Mouse (Mus musculus) stomach, embryonic 15.5 days (tissue): ENCODE results near the gene Map3k3. TPM values are rescaled to one million over a fixed set of nuclear protein-coding genes. Genes with fewer than 3 reads are reported as not detected.

ENCODE experiments used
- ATAC-seq: fragments of 200-750 bp; cut with Nextera tagmentation; 2 replicates; pipeline ENCODE4 v1.8.0; 2017; ENCODE audit warnings: low read depth, moderate number of reproducible peaks, moderate TSS enrichment; ENCODE audit not compliant: insufficient read depth, low FRiP score
- H3K27ac ChIP-seq: fragments of 300-500 bp; sonication (generic); 2 replicates; pipeline ENCODE4 v1.5.1; 2015; ENCODE audit warnings: mild to moderate bottlenecking, inconsistent platforms
- H3K27me3 ChIP-seq: fragments of 300-500 bp; sonication (generic); replicated peaks from 2 replicates; pipeline ENCODE4 v1.6.1; 2015; ENCODE audit warnings: inconsistent platforms
- H3K36me3 ChIP-seq: fragments of 300-500 bp; sonication (generic); 2 replicates; pipeline ENCODE4 v1.6.1; 2015; ENCODE audit warnings: inconsistent platforms
- H3K4me1 ChIP-seq: fragments of 300-500 bp; sonication (generic); 2 replicates; pipeline ENCODE4 v1.6.1; 2015; ENCODE audit warnings: inconsistent platforms
- H3K4me2 ChIP-seq: fragments of 300-500 bp; sonication (generic); 2 replicates; pipeline ENCODE4 v1.6.1; 2015; ENCODE audit warnings: mild to moderate bottlenecking, inconsistent platforms
- H3K4me3 ChIP-seq: fragments of 300-500 bp; sonication (generic); replicated peaks from 2 replicates; pipeline ENCODE4 v1.5.1; 2015; ENCODE audit warnings: inconsistent platforms
- H3K9ac ChIP-seq: fragments of 300-500 bp; sonication (generic); 2 replicates; pipeline ENCODE4 v1.6.1; 2015; ENCODE audit warnings: inconsistent platforms
- H3K9me3 ChIP-seq: fragments of 300-500 bp; sonication (generic); 2 replicates; pipeline ENCODE4 v1.6.1; 2016; ENCODE audit warnings: inconsistent platforms
- WGBS: fragments of 180-500 bp; shearing (Covaris S2); methylation state at CpG from one replicate; pipeline ENCODE4 v1.1.7; 2015; 5-methylcytosine and 5-hydroxymethylcytosine counted together
- polyA plus RNA-seq: library from polyadenylated mRNA; unstranded; fragments of >200 nt; fragmentation: Nextera tagmentation; extraction: Ambion mirVana; gene quantifications from 2 replicates; pipeline ENCODE4 v1.2.1, GENCODE M21; 2015

Map3k3 gene
- polyA plus RNA-seq, 1 experiment from 2014 or later, result 19.5 TPM

DNA sequence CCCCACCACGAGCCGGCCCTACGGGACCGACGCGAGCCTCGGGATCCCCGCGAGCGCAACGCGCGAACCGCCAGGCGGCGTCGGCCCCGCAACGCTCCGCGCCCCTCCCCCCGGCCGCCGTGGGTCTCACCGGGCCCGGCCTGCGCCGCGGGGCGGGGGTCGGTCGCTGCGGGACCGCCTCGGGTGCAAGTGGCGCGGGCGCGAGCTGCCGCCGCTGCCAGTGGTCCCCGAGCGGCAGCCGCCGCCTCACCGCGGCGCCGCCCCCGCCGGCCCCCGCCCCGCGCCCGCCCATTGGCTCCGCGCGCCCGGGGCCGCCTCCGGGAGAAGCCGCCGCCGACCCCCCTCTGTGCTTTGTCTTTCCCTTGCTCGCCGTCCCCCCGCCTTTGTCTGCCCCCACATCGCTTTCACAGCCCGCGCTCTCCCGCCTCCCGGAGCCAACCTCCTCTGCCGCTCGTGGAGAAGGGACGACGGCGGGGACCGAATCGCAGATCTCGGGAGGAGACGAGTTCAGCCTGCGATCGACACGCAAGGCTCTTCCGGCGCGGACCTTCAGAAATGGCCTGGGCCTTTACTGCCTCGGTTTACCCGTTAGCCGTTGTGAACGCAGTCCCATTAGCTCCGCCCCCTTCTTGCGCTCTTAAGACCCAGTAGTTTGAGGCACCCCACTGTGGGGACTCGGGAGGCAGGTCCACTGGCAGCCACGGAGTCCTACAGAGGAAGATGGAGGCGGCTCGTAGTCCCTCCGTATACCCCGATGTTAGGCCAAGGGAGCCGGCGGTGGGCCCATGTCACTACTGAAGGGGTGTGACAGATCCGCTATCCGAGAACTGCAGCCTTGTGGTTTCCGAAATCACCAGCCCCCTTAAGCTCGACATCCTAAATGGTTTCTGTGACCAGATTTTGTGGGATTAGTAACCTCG is 75.8 kb downstream of the Map3k3 start:
- H3K4me3 ChIP-seq, result peak overlapping the region; percentile 85
- H3K9me3 ChIP-seq, result no peaks in the 10 kb centered on the region
- H3K4me2 ChIP-seq, result peak overlapping the region; percentile 92
- peaks cover 23% of the 10 kb centered on the region for H3K4me1 ChIP-seq
- peaks cover 24% of the 10 kb centered on the region for H3K36me3 ChIP-seq
- WGBS, result under 1% methylated on average over 97 of the region's 106 CpGs
- H3K9ac ChIP-seq, result peak overlapping the region; percentile 83
- peak; percentile 56 for ATAC-seq
- H3K27ac ChIP-seq, result peak overlapping the region; percentile 94
- no peaks in the 10 kb centered on the region for H3K27me3 ChIP-seq

DNA sequence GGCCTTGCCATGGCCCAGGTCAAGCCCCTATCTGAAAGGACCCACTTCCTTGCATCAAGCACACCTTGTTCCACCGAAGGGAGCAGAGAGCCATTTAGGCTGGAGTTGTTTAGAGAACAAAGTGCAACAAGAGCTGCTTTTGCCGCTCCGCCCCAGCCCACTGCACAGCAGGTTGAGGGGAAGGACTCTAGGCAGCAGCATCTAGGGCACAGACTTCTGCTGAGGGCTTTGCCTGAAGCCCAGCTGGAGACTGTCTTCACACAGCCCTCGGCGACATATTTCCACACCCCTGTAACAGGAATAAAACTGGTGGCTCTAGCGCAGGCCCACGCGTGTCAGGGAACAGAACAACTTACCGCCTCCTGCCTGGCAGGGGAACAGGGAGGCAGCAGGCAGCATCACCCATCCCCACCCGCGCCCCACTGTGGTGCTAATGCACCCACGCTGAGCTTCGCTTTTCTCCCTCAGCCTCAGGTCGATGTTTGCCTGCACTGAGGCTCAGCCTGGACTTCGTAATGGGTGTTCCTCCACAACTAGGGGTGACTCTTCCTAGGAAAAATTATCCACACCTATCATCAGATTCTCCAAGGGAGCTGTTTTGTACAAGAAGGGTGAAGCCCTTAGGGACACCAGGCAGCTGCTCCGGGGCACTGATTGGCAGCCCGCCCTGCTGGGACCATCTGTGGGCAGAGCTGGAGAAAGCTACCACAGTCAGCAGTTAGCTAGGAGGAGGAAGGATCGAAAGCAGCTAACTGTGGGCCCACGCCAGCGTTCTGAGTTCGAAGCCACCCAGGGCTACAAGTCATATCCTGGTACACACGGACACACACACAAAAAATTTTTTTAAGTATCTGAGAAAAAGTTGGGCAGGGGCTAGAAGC is 76.7 kb downstream of the Map3k3 start, which contains the start of the genes Gm10840 and Limd2:
Gene Gm10840, plus strand, starts transcription at position 10 of the 881 bp plus-strand sequence.
Gene Limd2, minus strand, starts transcription at position 20 of the 881 bp plus-strand sequence.
- H3K9ac ChIP-seq, result peak within 1 kb of the TSS; percentile 83
- peak within 1 kb of the TSS; percentile 85 for H3K4me3 ChIP-seq
- H3K27me3 ChIP-seq, result no peaks in the 10 kb centered on the region
- 32% methylated on average over 22 of the region's 22 CpGs for whole genome bisulfite sequencing
- H3K27ac ChIP-seq, result peak within 1 kb of the TSS; percentile 94
- peak within 1 kb of the TSS; percentile 92 for H3K4me2 ChIP-seq
- H3K9me3 ChIP-seq, result no peaks in the 10 kb centered on the region
- peaks cover 23% of the 10 kb centered on the region for H3K4me1 ChIP-seq
- peaks cover 24% of the 10 kb centered on the region for H3K36me3 ChIP-seq
- peak; percentile 12; the same call in 1 of the 2 replicates for ATAC-seq

DNA sequence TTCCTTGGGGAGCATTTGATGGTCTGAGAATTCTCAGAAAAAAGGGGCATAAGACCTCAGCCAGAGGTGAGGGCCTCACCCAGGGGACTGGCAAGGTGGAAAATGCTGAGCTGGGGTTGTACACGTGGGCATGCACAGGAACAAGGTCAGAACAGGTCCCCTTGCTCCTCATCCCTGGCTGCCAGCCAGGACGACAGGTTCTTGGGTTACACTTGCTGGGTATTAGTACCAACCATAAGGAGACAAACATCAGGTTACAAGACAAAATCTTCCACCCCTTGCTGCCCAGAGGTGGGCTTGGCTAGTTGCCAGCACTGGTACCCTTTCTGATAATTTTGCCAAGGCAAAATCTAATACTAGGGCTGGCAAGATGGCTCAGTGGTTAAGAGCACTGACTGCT is 77.8 kb downstream of the Map3k3 start:
- ATAC-seq, result no peak
- Histone ChIP-seq H3K27me3 (no peaks in the 10 kb centered on the region), H3K4me3 (no peak overlapping the region), H3K9me3 (no peaks in the 10 kb centered on the region), H3K4me2 (no peak overlapping the region), H3K4me1 (peaks cover 23% of the 10 kb centered on the region), H3K36me3 (peaks cover 16% of the 10 kb centered on the region), H3K27ac (no peak overlapping the region), H3K9ac (no peak overlapping the region)
- 76% methylated on average over 2 of the region's 2 CpGs for WGBS

DNA sequence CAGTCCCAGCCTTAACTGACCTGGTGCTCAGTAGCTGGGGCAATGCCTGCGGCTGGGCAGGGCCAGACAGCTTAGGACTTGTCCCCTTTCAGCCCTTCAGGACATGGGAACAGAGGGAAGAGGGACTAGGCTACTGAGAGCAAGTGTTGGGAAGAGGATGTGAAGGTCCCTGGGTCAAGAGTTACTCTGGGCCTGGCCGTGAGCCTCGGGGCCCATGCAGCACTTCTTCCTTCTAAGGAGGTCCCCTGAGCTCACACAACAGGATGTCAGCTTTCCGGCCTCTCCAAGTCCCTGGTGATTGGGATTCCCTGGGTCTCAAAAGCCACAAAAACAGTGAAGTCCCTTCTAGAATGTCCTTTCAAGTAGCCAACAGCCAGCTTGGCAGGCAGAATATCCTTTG is 79.1 kb downstream of the Map3k3 start:
- ATAC-seq, result no peak
- 76% methylated on average over 4 of the region's 4 CpGs for WGBS
- Histone ChIP-seq H3K27me3 (no peaks in the 10 kb centered on the region), H3K4me3 (no peak overlapping the region), H3K36me3 (peaks cover 8% of the 10 kb centered on the region; the same call in 1 of the 2 replicates), H3K27ac (no peak overlapping the region), H3K9me3 (no peaks in the 10 kb centered on the region), H3K4me1 (peaks cover 18% of the 10 kb centered on the region), H3K4me2 (no peak overlapping the region), H3K9ac (no peak overlapping the region)

DNA sequence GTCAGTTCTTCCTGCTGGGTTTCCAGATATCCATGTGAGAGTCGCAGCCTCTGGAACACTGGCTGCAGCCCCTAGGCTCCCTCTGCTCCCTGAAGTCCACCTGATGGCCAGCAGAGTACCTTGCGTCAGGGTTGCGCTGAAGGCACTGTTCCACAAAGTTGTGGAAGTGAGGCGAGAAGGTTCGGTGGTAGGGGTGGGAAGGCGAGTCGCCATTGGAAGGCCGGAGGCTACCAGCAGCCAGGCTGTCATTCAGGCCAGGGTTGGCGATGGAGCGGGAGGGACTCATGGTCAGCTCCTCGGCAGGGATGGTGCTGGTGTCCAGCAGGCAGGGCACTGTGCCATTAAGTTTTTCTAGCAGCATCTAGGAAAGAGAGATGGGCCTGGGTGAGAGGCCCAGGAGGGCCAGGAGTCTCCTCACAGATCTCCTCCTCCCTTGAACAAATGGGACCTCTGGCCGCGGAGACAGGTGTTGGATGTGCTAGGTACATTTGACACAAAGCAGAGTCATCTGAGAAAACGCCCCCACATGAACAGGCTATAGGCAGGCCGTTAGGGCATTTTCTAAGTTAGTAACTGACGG is 80.3 kb downstream of the Map3k3 start:
- Histone ChIP-seq H3K9ac (no peak overlapping the region), H3K9me3 (no peaks in the 10 kb centered on the region), H3K27ac (no peak overlapping the region), H3K4me1 (peaks cover 8% of the 10 kb centered on the region), H3K36me3 (peaks cover 8% of the 10 kb centered on the region; the same call in 1 of the 2 replicates), H3K4me3 (no peak overlapping the region), H3K27me3 (no peaks in the 10 kb centered on the region), H3K4me2 (no peak overlapping the region)
- ATAC-seq, result no peak
- 89% methylated on average over 16 of the region's 16 CpGs for WGBS

DNA sequence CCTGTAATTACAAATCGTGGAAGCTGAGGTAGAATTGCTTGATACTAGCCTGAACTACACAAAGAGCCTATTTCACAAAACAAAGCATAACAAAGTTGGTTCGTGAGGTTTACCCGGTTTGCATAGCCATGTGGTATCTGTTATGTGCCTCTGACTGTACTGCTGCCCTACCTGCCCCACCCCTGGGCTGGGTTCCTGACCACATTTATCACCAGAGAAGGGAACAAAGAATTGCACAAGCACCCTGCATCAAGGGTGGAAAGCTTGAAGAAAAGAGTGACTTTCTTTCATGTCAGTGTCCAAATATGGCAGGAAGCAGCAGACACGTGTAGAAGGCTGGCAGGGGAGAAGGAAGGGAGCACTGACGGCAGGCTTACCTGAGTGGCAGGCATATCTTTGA is 83.0 kb downstream of the Map3k3 start:
- Histone ChIP-seq H3K27me3 (no peaks in the 10 kb centered on the region), H3K36me3 (peaks cover 8% of the 10 kb centered on the region; the same call in 1 of the 2 replicates), H3K9ac (no peak overlapping the region), H3K4me1 (no peaks in the 10 kb centered on the region), H3K4me2 (no peak overlapping the region), H3K27ac (peak overlapping the region; percentile 48), H3K4me3 (no peak overlapping the region), H3K9me3 (no peaks in the 10 kb centered on the region)
- ATAC-seq, result 0 out of 2 replicates have a peak, but pooled peaks have one; percentile 50
- WGBS, result 65% methylated on average over 5 of the region's 5 CpGs

DNA sequence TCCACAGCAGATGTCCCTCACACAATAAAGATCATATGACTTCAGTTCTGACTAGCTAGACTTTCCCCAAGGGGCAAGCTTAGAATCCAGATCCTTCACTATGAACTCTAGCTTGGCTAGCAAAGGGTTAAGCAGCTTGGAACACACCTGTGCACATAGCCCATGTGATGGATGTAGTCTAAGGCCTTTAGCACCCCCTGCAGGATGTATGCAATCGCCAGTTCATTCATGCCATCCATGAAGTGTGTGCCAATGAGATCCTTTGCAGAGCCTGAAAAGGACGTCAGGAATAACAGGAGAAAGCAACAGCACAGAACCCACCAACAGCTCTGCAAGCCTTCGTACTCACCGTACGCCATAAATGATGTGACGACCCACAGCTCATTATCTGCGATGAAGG is 86.4 kb downstream of the Map3k3 start:
- H3K9me3 ChIP-seq, result no peaks in the 10 kb centered on the region
- WGBS, result 77% methylated on average over 7 of the region's 7 CpGs
- H3K4me2 ChIP-seq, result no peak overlapping the region
- H3K27me3 ChIP-seq, result no peaks in the 10 kb centered on the region
- H3K4me1 ChIP-seq, result no peaks in the 10 kb centered on the region
- no peak overlapping the region for H3K4me3 ChIP-seq
- ATAC-seq, result peak; percentile 48; the same call in 1 of the 2 replicates
- no peak overlapping the region for H3K9ac ChIP-seq
- no peak overlapping the region for H3K27ac ChIP-seq
- H3K36me3 ChIP-seq, result peaks cover 4% of the 10 kb centered on the region; the same call in 1 of the 2 replicates

DNA sequence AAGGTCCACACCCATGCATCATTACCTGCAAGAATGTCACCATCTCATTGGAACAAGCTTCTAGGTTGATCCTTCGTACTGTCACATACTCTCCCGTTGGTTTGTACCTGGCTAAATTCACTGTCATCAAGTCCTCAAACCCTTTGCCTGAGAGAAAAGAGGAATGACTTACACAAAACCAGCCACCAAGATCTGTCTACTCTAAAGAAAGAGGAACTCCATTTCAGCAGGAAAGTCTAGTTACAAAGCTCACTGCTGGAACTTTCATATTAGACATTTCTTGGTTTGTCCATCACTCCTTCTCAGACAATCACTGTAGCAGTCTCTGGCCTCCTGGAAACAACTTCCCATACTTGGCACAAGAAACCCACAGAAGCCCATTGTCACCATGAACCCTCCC is 88.8 kb downstream of the Map3k3 start:
- no peak overlapping the region for H3K4me3 ChIP-seq
- 84% methylated on average over 2 of the region's 2 CpGs for WGBS

DNA sequence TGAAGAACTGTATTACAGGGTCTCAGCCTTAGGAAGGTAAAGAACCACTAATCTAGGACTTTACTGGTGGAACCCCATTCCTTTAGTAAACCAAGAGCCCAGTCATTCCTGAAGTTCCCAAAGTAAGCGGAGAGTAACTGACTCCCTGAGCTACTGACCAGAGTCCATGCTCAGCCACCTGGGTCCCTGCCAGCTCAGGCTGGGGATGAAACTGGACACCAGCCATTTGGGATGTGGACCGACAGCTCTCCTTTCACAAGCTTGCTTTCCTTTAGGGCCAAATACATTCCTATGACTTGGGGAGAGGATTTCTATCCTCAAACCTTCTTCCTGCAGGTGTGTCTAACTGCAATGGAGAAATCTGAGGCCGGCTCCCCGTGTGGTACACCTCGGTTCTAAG is 90.0 kb downstream of the Map3k3 start:
- no peaks in the 10 kb centered on the region for H3K9me3 ChIP-seq
- H3K9ac ChIP-seq, result no peak overlapping the region
- H3K4me1 ChIP-seq, result no peaks in the 10 kb centered on the region
- 73% methylated on average over 5 of the region's 5 CpGs for WGBS
- H3K4me3 ChIP-seq, result no peak overlapping the region
- no peak overlapping the region for H3K27ac ChIP-seq
- peaks cover 4% of the 10 kb centered on the region; the same call in 1 of the 2 replicates for H3K36me3 ChIP-seq
- no peak for ATAC-seq
- H3K27me3 ChIP-seq, result no peaks in the 10 kb centered on the region
- H3K4me2 ChIP-seq, result no peak overlapping the region

More for the DNA sequence above, 88.8 kb downstream of the Map3k3 start:
- Histone ChIP-seq H3K27ac (no peak overlapping the region), H3K27me3 (no peaks in the 10 kb centered on the region), H3K4me1 (no peaks in the 10 kb centered on the region), H3K9ac (no peak overlapping the region), H3K4me2 (no peak overlapping the region), H3K9me3 (no peaks in the 10 kb centered on the region), H3K36me3 (peaks cover 4% of the 10 kb centered on the region; the same call in 1 of the 2 replicates)
- ATAC-seq, result no peak

DNA sequence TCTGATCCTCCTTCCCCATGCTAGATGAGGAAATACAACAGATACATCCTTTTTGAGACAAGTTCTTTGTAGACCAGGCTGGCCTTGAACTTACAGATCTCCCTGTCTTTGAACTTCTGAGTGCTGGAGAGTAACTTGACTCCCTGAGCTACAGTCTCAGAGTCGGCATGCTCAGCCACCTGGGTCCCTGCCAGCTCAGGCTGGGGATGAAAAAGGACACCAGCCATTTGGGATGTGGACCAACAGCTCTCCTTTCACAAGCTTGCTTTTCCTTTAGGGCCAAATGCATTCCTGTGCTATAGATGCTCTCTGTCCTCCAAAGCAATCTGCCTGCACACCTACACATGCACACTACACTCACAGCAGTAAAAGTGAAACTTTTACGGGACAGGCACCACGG is 90.7 kb downstream of the Map3k3 start:
- no peaks in the 10 kb centered on the region for H3K4me1 ChIP-seq

DNA sequence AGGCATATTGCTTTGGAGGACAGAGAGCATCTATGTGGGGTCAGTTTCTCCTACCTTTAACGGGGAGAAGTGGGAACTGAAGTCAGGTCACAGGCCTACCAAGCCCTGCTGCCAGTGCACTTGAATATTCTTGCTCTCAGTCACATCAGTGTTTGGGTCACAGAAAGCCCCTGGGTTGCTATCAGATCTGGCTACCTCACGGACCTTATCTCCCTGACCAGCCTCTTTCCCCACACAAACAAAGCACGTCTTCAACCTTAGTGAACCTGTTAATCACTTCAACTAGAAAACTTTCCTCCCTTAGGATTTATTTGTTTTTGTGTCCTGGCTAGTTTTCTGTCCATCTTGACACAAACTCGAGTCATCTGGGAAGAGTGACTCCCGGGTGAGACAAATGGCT is 92.0 kb downstream of the Map3k3 start:
- Histone ChIP-seq H3K9ac (no peak overlapping the region), H3K4me3 (no peak overlapping the region), H3K4me1 (no peaks in the 10 kb centered on the region), H3K27ac (no peak overlapping the region), H3K9me3 (no peaks in the 10 kb centered on the region), H3K36me3 (peaks cover 4% of the 10 kb centered on the region; the same call in 1 of the 2 replicates), H3K27me3 (no peaks in the 10 kb centered on the region), H3K4me2 (no peak overlapping the region)
- no peak for ATAC-seq
- WGBS, result 60% methylated on average over 5 of the region's 5 CpGs

More for the DNA sequence above, 90.7 kb downstream of the Map3k3 start:
- Histone ChIP-seq H3K9me3 (no peaks in the 10 kb centered on the region), H3K9ac (no peak overlapping the region), H3K36me3 (peaks cover 4% of the 10 kb centered on the region; the same call in 1 of the 2 replicates), H3K27me3 (no peaks in the 10 kb centered on the region), H3K27ac (no peak overlapping the region), H3K4me2 (no peak overlapping the region), H3K4me3 (no peak overlapping the region)
- WGBS, result 55% methylated on average over 3 of the region's 3 CpGs
- no peak for ATAC-seq
